Mouse (Mus musculus): ENCODE measurements around the gene Tssc4. TPM values are rescaled to one million over a fixed set of nuclear protein-coding genes. Genes with fewer than 3 reads are reported as not detected.

Tssc4 gene
- total RNA-seq (2023) = 10 to 100 TPM; 16.6 to 17.7 TPM

GRCm38 (mm10) chr7:143068882-143069591 is at the start of gene Tssc4:
TSS of gene Tssc4 (plus strand) at chr7:143069249.

GRCm38 (mm10) chr7:143052626-143053007 is 16.4 kb upstream of the Tssc4 start, which contains the start of gene Cd81:
TSS of gene Cd81 (plus strand) at chr7:143052739.

GRCm38 (mm10) chr7:143094592-143095553 is 25.8 kb downstream of the Tssc4 start, which contains the start of gene Trpm5:
TSS of gene Trpm5 (minus strand) at chr7:143094642.

GRCm38 (mm10) chr7:143106062-143106461 is 37.0 kb downstream of the Tssc4 start, which contains the start of gene Kcnq1:
TSS of gene Kcnq1 (plus strand) at chr7:143106362.

Other genes starting within 250 kb of the Tssc4 start
- not detected for gene Th, start 138.1 kb upstream of the Tssc4 start, total RNA-seq (2023)
- under 1 TPM in 1 of 2 experiments, not detected in 1; 0.47 TPM for gene Ascl2, start 100.0 kb upstream of the Tssc4 start, total RNA-seq (2023)
- 100 to 1,000 TPM; 156 to 157 TPM for gene Tspan32, start 64.2 kb upstream of the Tssc4 start, total RNA-seq (2023)
- 10 to 100 TPM; 22.8 to 26.2 TPM for gene Cd81, start 16.5 kb upstream of the Tssc4 start, total RNA-seq (2023)
- gene Trpm5, start 25.4 kb downstream of the Tssc4 start, total RNA-seq (2023) = not detected
- gene Kcnq1, start 37.1 kb downstream of the Tssc4 start, total RNA-seq (2023) = not detected

Data from T-cell, adult 66 days (primary cell).